Mouse (Mus musculus) layer of hippocampus, adult 2 months (tissue): ENCODE measurements around the gene Gm20683. TPM values are rescaled to one million over a fixed set of nuclear protein-coding genes. Genes with fewer than 3 reads are reported as not detected.

Experiments used
- DNase-seq, 2 experiments: peaks; one replicate each; pipeline ENCODE4 v3.0.0; 2022; ENCODE audit warnings: low spot score in 2 of 2
- H3K27ac ChIP-seq: fragments of 200-600 bp; 2 replicates; pipeline ENCODE4 v1.8.1; 2022
- H3K4me3 ChIP-seq: fragments of 200-600 bp; 2 replicates; pipeline ENCODE4 v1.8.1; 2022; ENCODE audit warnings: mild to moderate bottlenecking
- CTCF ChIP-seq: fragments of 200-600 bp; conservative IDR thresholded peaks from 2 replicates; pipeline ENCODE4 v1.8.1; 2022; ENCODE audit warnings: antibody characterized with exemption, mild to moderate bottlenecking, moderate library complexity
- total RNA-seq, 2 experiments: library from RNA; stranded (reverse); gene quantifications; 2 replicates each; pipeline ENCODE4 v1.2.3; 2021

Gm20683 gene
- total RNA-seq, 2 experiments from 2014 or later = 30.0 to 33.9 TPM

- peak overlapping the region; percentile 99 for H3K27ac ChIP-seq
Observed at GRCm38 (mm10) chr17:25834595-25835222, 6.9 kb downstream of the Gm20683 start.

GRCm38 (mm10) chr17:25833961-25834594, 7.5 kb downstream of the Gm20683 start:
- no peak for TF ChIP-seq CTCF
- no peak for DNase-seq
- peak overlapping the region; percentile 87 for H3K4me3 ChIP-seq
- peak overlapping the region; percentile 99 for H3K27ac ChIP-seq

More at GRCm38 (mm10) chr17:25834595-25835222, 6.9 kb downstream of the Gm20683 start:
- no peak for TF ChIP-seq CTCF
- H3K4me3 ChIP-seq = peak overlapping the region; percentile 87
- DNase-seq = no peak

GRCm38 (mm10) chr17:25833291-25833663, 8.3 kb downstream of the Gm20683 start, which contains the start of gene Stub1:
Gene Stub1 (minus strand): TSS chr17:25833404.
- TF ChIP-seq CTCF = no peak
- Histone ChIP-seq H3K27ac (peak within 1 kb of the TSS; percentile 99), H3K4me3 (peak within 1 kb of the TSS; percentile 87)
- DNase-seq = peak; percentile 80 to 84

GRCm38 (mm10) chr17:25832436-25833290, 8.9 kb downstream of the Gm20683 start:
- peak; percentile 97 to 98 for DNase-seq
- Histone ChIP-seq H3K27ac (peak overlapping the region; percentile 99), H3K4me3 (peak overlapping the region; percentile 87)
- no peak for TF ChIP-seq CTCF

- DNase-seq = no peak
- Histone ChIP-seq H3K4me3 (peak overlapping the region; percentile 87), H3K27ac (peak overlapping the region; percentile 99)
- no peak for TF ChIP-seq CTCF
Observed at GRCm38 (mm10) chr17:25831451-25832281, 9.9 kb downstream of the Gm20683 start.

GRCm38 (mm10) chr17:25830806-25831431, 10.6 kb downstream of the Gm20683 start:
- no peak for TF ChIP-seq CTCF
- H3K4me3 ChIP-seq = peak overlapping the region; percentile 87
- DNase-seq = no peak
- H3K27ac ChIP-seq = 0 out of 2 replicates have a peak overlapping the region, but pooled peaks have one; percentile 99

- TF ChIP-seq CTCF = no peak
- Histone ChIP-seq H3K27ac (no peak overlapping the region), H3K4me3 (peak overlapping the region; percentile 82)
- DNase-seq = no peak
Observed at GRCm38 (mm10) chr17:25830200-25830753, 11.3 kb downstream of the Gm20683 start.

- no peak for TF ChIP-seq CTCF
- no peak for DNase-seq
- Histone ChIP-seq H3K27ac (peak overlapping the region; percentile 93), H3K4me3 (peak overlapping the region; percentile 82)
Observed at GRCm38 (mm10) chr17:25829558-25830017, 12.0 kb downstream of the Gm20683 start.

GRCm38 (mm10) chr17:25828712-25829557, 12.6 kb downstream of the Gm20683 start, which contains the start of gene Jmjd8:
Gene Jmjd8 (plus strand): TSS chr17:25828867.
- H3K4me3 ChIP-seq = peak within 1 kb of the TSS; percentile 82
- peak; percentile 71 for TF ChIP-seq CTCF

GRCm38 (mm10) chr17:25828223-25828594, 13.4 kb downstream of the Gm20683 start:
- Histone ChIP-seq H3K27ac (peak overlapping the region; percentile 93), H3K4me3 (peak overlapping the region; percentile 82)
- no peak for TF ChIP-seq CTCF
- DNase-seq = no peak

More at GRCm38 (mm10) chr17:25828712-25829557, 12.6 kb downstream of the Gm20683 start, which contains the start of gene Jmjd8:
- DNase-seq = peak; percentile 79 to 81
- peak within 1 kb of the TSS; percentile 93 for H3K27ac ChIP-seq
